20 mouse cellular contexts compared by ENCODE assay signal in the genomic region with DNA sequence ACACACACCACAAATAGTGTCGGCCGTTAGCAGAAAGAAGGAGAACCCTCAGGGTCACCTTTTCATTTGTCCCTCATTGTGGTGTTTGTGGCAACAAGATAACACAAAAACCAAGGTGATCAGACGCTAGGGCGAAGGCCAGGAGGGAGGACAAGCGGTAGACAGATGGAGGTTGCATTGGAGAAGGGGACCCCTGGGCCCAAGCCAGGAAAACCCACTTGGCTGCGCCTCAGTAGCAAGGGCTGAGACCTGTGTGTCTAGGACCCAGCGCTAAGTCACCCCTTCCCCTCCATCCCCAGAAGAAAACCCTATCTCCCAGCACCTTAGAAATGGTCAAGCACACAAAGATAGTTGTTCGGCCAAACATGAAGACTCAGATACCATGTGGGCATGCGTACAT. TPM values are rescaled to one million over a fixed set of nuclear protein-coding genes. Genes with fewer than 3 reads are reported as not detected.
DNase-seq lines count a peak whose midpoint lies in the region; ATAC-seq and TF ChIP-seq lines count a peak whose summit lies in the region.
"Had no signal": no experiment of that assay in that cellular context is flagged by ENCODE, and none has a peak within 500 bp of the region (broad histone marks: within the 10 kb centered on the region; RNA-seq: fewer than 3 reads in every experiment).

No protein-coding gene starts in this region.

- TF ChIP-seq CTCF in midbrain, postnatal 0 days (IDR thresholded peaks at IDR 0.05) = no peak

- H3K9me3 ChIP-seq in midbrain, embryonic 13.5 days = no peaks in the 10 kb centered on the region
- H3K9me3 ChIP-seq in midbrain, postnatal 0 days (ENCODE audit: low read length) = no peaks in the 10 kb centered on the region
- no peaks in the 10 kb centered on the region for H3K9me3 ChIP-seq in hindbrain, embryonic 12.5 days (replicated peaks)
- no peaks in the 10 kb centered on the region for H3K9me3 ChIP-seq in neural tube, embryonic 13.5 days
- H3K9me3 ChIP-seq: heart, embryonic 13.5 days; midbrain, embryonic 12.5 days had no signal

- H3K4me3 ChIP-seq in midbrain, embryonic 13.5 days (replicated peaks) = no peak overlapping the region
- H3K4me3 ChIP-seq in midbrain, postnatal 0 days (ENCODE audit: low read depth, low read length) = no peak overlapping the region
- H3K4me3 ChIP-seq in hindbrain, embryonic 12.5 days = no peak overlapping the region
- no peak overlapping the region for H3K4me3 ChIP-seq in neural tube, embryonic 13.5 days
- H3K4me3 ChIP-seq: heart, adult 2 months; heart, embryonic 13.5 days; midbrain, embryonic 12.5 days had no signal

- H3K9ac ChIP-seq in midbrain, embryonic 13.5 days (replicated peaks) = no peak overlapping the region
- no peak overlapping the region for H3K9ac ChIP-seq in midbrain, postnatal 0 days (replicated peaks; ENCODE audit: low read length, poor library complexity, severe bottlenecking)
- H3K9ac ChIP-seq in hindbrain, embryonic 12.5 days = no peak overlapping the region
- no peak overlapping the region for H3K9ac ChIP-seq in neural tube, embryonic 13.5 days
- H3K9ac ChIP-seq: heart, embryonic 13.5 days; midbrain, embryonic 12.5 days had no signal

- no peak overlapping the region for H3K4me2 ChIP-seq in midbrain, embryonic 13.5 days (replicated peaks)
- H3K4me2 ChIP-seq in midbrain, postnatal 0 days (ENCODE audit: low read depth, low read length, poor library complexity, severe bottlenecking) = no peak overlapping the region
- no peak overlapping the region for H3K4me2 ChIP-seq in hindbrain, embryonic 12.5 days (replicated peaks)
- no peak overlapping the region for H3K4me2 ChIP-seq in neural tube, embryonic 13.5 days
- H3K4me2 ChIP-seq: heart, embryonic 13.5 days; midbrain, embryonic 12.5 days had no signal

- 96% methylated on average over 9 of the region's 9 CpGs for WGBS in midbrain, embryonic 13.5 days
- WGBS in midbrain, postnatal 0 days = 96% methylated on average over 9 of the region's 9 CpGs
- WGBS in hindbrain, embryonic 12.5 days = 93% methylated on average over 9 of the region's 9 CpGs
- 89% methylated on average over 9 of the region's 9 CpGs for WGBS in neural tube, embryonic 13.5 days

- ATAC-seq in midbrain, embryonic 13.5 days = no peak
- ATAC-seq in midbrain, postnatal 0 days (ENCODE audit: low FRiP score) = no peak
- ATAC-seq in hindbrain, embryonic 12.5 days (ENCODE audit: low FRiP score) = no peak
- ATAC-seq in neural tube, embryonic 13.5 days (ENCODE audit: low read depth) = no peak
- ATAC-seq: lung, postnatal 0 days had no signal

- H3K36me3 ChIP-seq in midbrain, embryonic 13.5 days = no peaks in the 10 kb centered on the region
- H3K36me3 ChIP-seq in midbrain, postnatal 0 days (ENCODE audit: insufficient read depth, low read length) = no peaks in the 10 kb centered on the region
- no peaks in the 10 kb centered on the region for H3K36me3 ChIP-seq in hindbrain, embryonic 12.5 days
- H3K36me3 ChIP-seq in neural tube, embryonic 13.5 days = no peaks in the 10 kb centered on the region
- H3K36me3 ChIP-seq: heart, embryonic 13.5 days; midbrain, embryonic 12.5 days had no signal

- H3K27me3 ChIP-seq in midbrain, embryonic 13.5 days = no peaks in the 10 kb centered on the region
- no peaks in the 10 kb centered on the region for H3K27me3 ChIP-seq in midbrain, postnatal 0 days (ENCODE audit: insufficient read depth, low read length)
- peaks cover 3% of the 10 kb centered on the region; the same call in 1 of the 2 replicates for H3K27me3 ChIP-seq in hindbrain, embryonic 12.5 days
- no peaks in the 10 kb centered on the region for H3K27me3 ChIP-seq in neural tube, embryonic 13.5 days

- H3K27ac ChIP-seq in midbrain, embryonic 13.5 days = peak overlapping the region; percentile 83
- H3K27ac ChIP-seq in midbrain, postnatal 0 days (ENCODE audit: low read depth, low read length) = no peak overlapping the region
- H3K27ac ChIP-seq in hindbrain, embryonic 12.5 days = peak overlapping the region; percentile 86
- H3K27ac ChIP-seq in neural tube, embryonic 13.5 days (replicated peaks) = peak overlapping the region; percentile 93
- H3K27ac ChIP-seq: heart, adult 2 months; heart, embryonic 13.5 days had no signal

- DNase-seq in cerebellum, postnatal 14 days = peak; percentile 56 to 57
- DNase-seq in cerebellum, postnatal 25 days = no peak
- DNase-seq in midbrain, postnatal 0 days (ENCODE audit: low spot score) = no peak
- DNase-seq in right cerebral cortex, postnatal 25 days = no peak
- no peak for DNase-seq in spleen, postnatal 36 days (ENCODE audit: low spot score in 2 of 2)
- DNase-seq: adrenal gland, postnatal 10 days; cerebellum, adult 2 months; gastrocnemius, postnatal 36 days; heart, adult 2 months; heart, postnatal 14 days; kidney, adult 2 months; kidney, postnatal 10 days; retina, postnatal 1 day; thymus, postnatal 14 days had no signal

- H3K4me1 ChIP-seq in midbrain, embryonic 13.5 days (replicated peaks) = peaks cover 66% of the 10 kb centered on the region
- peaks cover 22% of the 10 kb centered on the region; the same call in 1 of the 2 replicates for H3K4me1 ChIP-seq in midbrain, postnatal 0 days (ENCODE audit: insufficient read depth, low read length)
- peaks cover 67% of the 10 kb centered on the region for H3K4me1 ChIP-seq in hindbrain, embryonic 12.5 days
- peaks cover 93% of the 10 kb centered on the region for H3K4me1 ChIP-seq in neural tube, embryonic 13.5 days (replicated peaks)

RNA-seq across cellular contexts. Expression of a gene that starts 51.7 kb away (rescaled TPM):
- polyA plus RNA-seq in midbrain, embryonic 13.5 days (2015; fragmentation: Nextera tagmentation; extraction: Ambion mirVana) = 38.6 and 41.3 TPM in 2 replicates
- 57.8 and 70.4 TPM in 2 replicates for total RNA-seq in midbrain, postnatal 0 days (2014; rRNA removed)
- polyA plus RNA-seq in midbrain, postnatal 0 days (2015; fragmentation: Nextera tagmentation; extraction: Ambion mirVana) = 51.9 and 53.6 TPM in 2 replicates
- 48.1 and 50.4 TPM in 2 replicates for polyA plus RNA-seq in hindbrain, embryonic 12.5 days (2016; fragmentation: Nextera tagmentation; extraction: Ambion mirVana)
- polyA plus RNA-seq in neural tube, embryonic 13.5 days (2015; fragmentation: Nextera tagmentation; extraction: Ambion mirVana) = 43.4 and 44.4 TPM in 2 replicates

RNA-seq across cellular contexts. Expression of a gene that starts 60.0 kb away (rescaled TPM):
- 28.3 and 29.1 TPM in 2 replicates for polyA plus RNA-seq in midbrain, embryonic 13.5 days (2015; fragmentation: Nextera tagmentation; extraction: Ambion mirVana)
- total RNA-seq in midbrain, postnatal 0 days (2014; rRNA removed) = 39.0 and 50.8 TPM in 2 replicates
- polyA plus RNA-seq in midbrain, postnatal 0 days (2015; fragmentation: Nextera tagmentation; extraction: Ambion mirVana) = 50.0 and 58.1 TPM in 2 replicates
- polyA plus RNA-seq in hindbrain, embryonic 12.5 days (2016; fragmentation: Nextera tagmentation; extraction: Ambion mirVana) = 21.9 and 22.6 TPM in 2 replicates
- 33.0 and 40.1 TPM in 2 replicates for polyA plus RNA-seq in neural tube, embryonic 13.5 days (2015; fragmentation: Nextera tagmentation; extraction: Ambion mirVana)

Comparison
In these comparisons a context has a peak if more than half of its experiments do, and no peak if none do; other contexts are left out.
1. DNase-seq: peak in cerebellum, postnatal 14 days (2 of 2); none in cerebellum, postnatal 25 days (0 of 2), midbrain, postnatal 0 days (single experiment), right cerebral cortex, postnatal 25 days (single experiment) and spleen, postnatal 36 days (0 of 2).